Mouse (Mus musculus): ENCODE results near the gene Atp6v0d1. TPM values are rescaled to one million over a fixed set of nuclear protein-coding genes. Genes with fewer than 3 reads are reported as not detected.

The Atp6v0d1 gene
- total and polyA plus RNA-seq, 3 experiments = 37.0 to 178 (median 118) TPM

- peaks cover 6% of the 10 kb centered on the region for H3K36me3 ChIP-seq (replicated peaks)
- ATAC-seq (ENCODE audit: extremely low read depth, insufficient number of reproducible peaks, low FRiP score, poor library complexity, severe bottlenecking) (no peak), DNase-seq (ENCODE audit: low spot score) (no peak)
- H3K4me1 ChIP-seq (ENCODE audit: insufficient read depth, low read depth, low read length) = peaks cover 57% of the 10 kb centered on the region
- no peaks in the 10 kb centered on the region for H3K9me3 ChIP-seq (replicated peaks)
- no peaks in the 10 kb centered on the region for H3K27me3 ChIP-seq (ENCODE audit: insufficient read depth, low read length)
- no peak for TF ChIP-seq POLR2AphosphoS5 (IDR thresholded peaks at IDR 0.05; ENCODE audit: insufficient replicate concordance, low read depth, low read length)
- no peak for TF ChIP-seq GATA1 (IDR thresholded peaks at IDR 0.05; ENCODE audit: borderline replicate concordance, low read length)
- no peak for TF ChIP-seq GATA2 (IDR thresholded peaks at IDR 0.05; ENCODE audit: borderline replicate concordance, low read depth, low read length)
- no peak for TF ChIP-seq TAL1 (conservative IDR thresholded peaks at IDR 0.05; ENCODE audit: low read depth, low read length)
- no peak for TF ChIP-seq CTCF (IDR thresholded peaks at IDR 0.05; ENCODE audit: low read depth, low read length)
- H3K4me3 ChIP-seq (ENCODE audit: low read depth, low read length) = no peak overlapping the region
Measured at GRCm38 (mm10) chr8:105601301-105601700, 35.5 kb upstream of the Atp6v0d1 start.

- peaks cover 59% of the 10 kb centered on the region for H3K4me1 ChIP-seq (ENCODE audit: insufficient read depth, low read depth, low read length)
- ATAC-seq (ENCODE audit: extremely low read depth, insufficient number of reproducible peaks, low FRiP score, poor library complexity, severe bottlenecking) (no peak), DNase-seq (ENCODE audit: low spot score) (no peak)
- TF ChIP-seq GATA1 (IDR thresholded peaks at IDR 0.05; ENCODE audit: borderline replicate concordance, low read length) (no peak), GATA2 (IDR thresholded peaks at IDR 0.05; ENCODE audit: borderline replicate concordance, low read depth, low read length) (no peak), CTCF (IDR thresholded peaks at IDR 0.05; ENCODE audit: low read depth, low read length) (no peak), POLR2AphosphoS5 (IDR thresholded peaks at IDR 0.05; ENCODE audit: insufficient replicate concordance, low read depth, low read length) (no peak), TAL1 (conservative IDR thresholded peaks at IDR 0.05; ENCODE audit: low read depth, low read length) (no peak)
- peaks cover 11% of the 10 kb centered on the region for H3K27me3 ChIP-seq (ENCODE audit: insufficient read depth, low read length)
- H3K36me3 ChIP-seq (replicated peaks) = no peaks in the 10 kb centered on the region
- H3K9me3 ChIP-seq (replicated peaks) = no peaks in the 10 kb centered on the region
- H3K4me3 ChIP-seq (ENCODE audit: low read depth, low read length) = no peak overlapping the region
Measured at GRCm38 (mm10) chr8:105598777-105599176, 32.9 kb upstream of the Atp6v0d1 start.

- H3K4me1 ChIP-seq (ENCODE audit: insufficient read depth, low read depth, low read length) = peaks cover 40% of the 10 kb centered on the region
- peak overlapping the region; percentile 66 for H3K4me3 ChIP-seq (ENCODE audit: low read depth, low read length)
- ATAC-seq (ENCODE audit: extremely low read depth, insufficient number of reproducible peaks, low FRiP score, poor library complexity, severe bottlenecking) = peak; percentile 82
- peak; percentile 71 for DNase-seq (ENCODE audit: low spot score)
- H3K36me3 ChIP-seq (replicated peaks) = no peaks in the 10 kb centered on the region
- TF ChIP-seq GATA2 (IDR thresholded peaks at IDR 0.05; ENCODE audit: borderline replicate concordance, low read depth, low read length) (no peak), CTCF (IDR thresholded peaks at IDR 0.05; ENCODE audit: low read depth, low read length) (peak; percentile 70)
- H3K27me3 ChIP-seq (ENCODE audit: insufficient read depth, low read length) = peaks cover 16% of the 10 kb centered on the region
- H3K9me3 ChIP-seq (replicated peaks) = no peaks in the 10 kb centered on the region
Measured at GRCm38 (mm10) chr8:105596362-105597034, 30.7 kb upstream of the Atp6v0d1 start.

GRCm38 (mm10) chr8:105594451-105595242 lies 28.8 kb upstream of the Atp6v0d1 start:
- no peaks in the 10 kb centered on the region for H3K9me3 ChIP-seq (replicated peaks)
- TF ChIP-seq GATA2 (IDR thresholded peaks at IDR 0.05; ENCODE audit: borderline replicate concordance, low read depth, low read length) (no peak), TAL1 (conservative IDR thresholded peaks at IDR 0.05; ENCODE audit: low read depth, low read length) (no peak)
- no peak overlapping the region for H3K4me3 ChIP-seq (ENCODE audit: low read depth, low read length)
- no peaks in the 10 kb centered on the region for H3K36me3 ChIP-seq (replicated peaks)
- DNase-seq (ENCODE audit: low spot score) = no peak
- ATAC-seq (ENCODE audit: extremely low read depth, insufficient number of reproducible peaks, low FRiP score, poor library complexity, severe bottlenecking) = no peak
- H3K4me1 ChIP-seq (ENCODE audit: insufficient read depth, low read depth, low read length) = peaks cover 38% of the 10 kb centered on the region
- H3K27me3 ChIP-seq (ENCODE audit: insufficient read depth, low read length) = peaks cover 18% of the 10 kb centered on the region

GRCm38 (mm10) chr8:105593859-105594258 lies 28.0 kb upstream of the Atp6v0d1 start:
- Histone ChIP-seq H3K4me1 (ENCODE audit: insufficient read depth, low read depth, low read length) (peaks cover 34% of the 10 kb centered on the region), H3K9me3 (replicated peaks) (no peaks in the 10 kb centered on the region), H3K27me3 (ENCODE audit: insufficient read depth, low read length) (peaks cover 26% of the 10 kb centered on the region), H3K36me3 (replicated peaks) (no peaks in the 10 kb centered on the region), H3K4me3 (ENCODE audit: low read depth, low read length) (no peak overlapping the region)
- no peak for DNase-seq (ENCODE audit: low spot score)
- TF ChIP-seq TAL1 (conservative IDR thresholded peaks at IDR 0.05; ENCODE audit: low read depth, low read length) (no peak), CTCF (IDR thresholded peaks at IDR 0.05; ENCODE audit: low read depth, low read length) (no peak), POLR2AphosphoS5 (IDR thresholded peaks at IDR 0.05; ENCODE audit: insufficient replicate concordance, low read depth, low read length) (no peak), GATA2 (IDR thresholded peaks at IDR 0.05; ENCODE audit: borderline replicate concordance, low read depth, low read length) (no peak), GATA1 (IDR thresholded peaks at IDR 0.05; ENCODE audit: borderline replicate concordance, low read length) (no peak)
- ATAC-seq (ENCODE audit: extremely low read depth, insufficient number of reproducible peaks, low FRiP score, poor library complexity, severe bottlenecking) = no peak

- H3K9me3 ChIP-seq (replicated peaks) = no peaks in the 10 kb centered on the region
- TF ChIP-seq GATA2 (IDR thresholded peaks at IDR 0.05; ENCODE audit: borderline replicate concordance, low read depth, low read length) (no peak), TAL1 (conservative IDR thresholded peaks at IDR 0.05; ENCODE audit: low read depth, low read length) (no peak), POLR2AphosphoS5 (IDR thresholded peaks at IDR 0.05; ENCODE audit: insufficient replicate concordance, low read depth, low read length) (no peak), GATA1 (IDR thresholded peaks at IDR 0.05; ENCODE audit: borderline replicate concordance, low read length) (no peak), CTCF (IDR thresholded peaks at IDR 0.05; ENCODE audit: low read depth, low read length) (no peak)
- ATAC-seq (ENCODE audit: extremely low read depth, insufficient number of reproducible peaks, low FRiP score, poor library complexity, severe bottlenecking) = no peak
- no peak for DNase-seq (ENCODE audit: low spot score)
- no peak overlapping the region for H3K4me3 ChIP-seq (ENCODE audit: low read depth, low read length)
- H3K36me3 ChIP-seq (replicated peaks) = no peaks in the 10 kb centered on the region
- peaks cover 34% of the 10 kb centered on the region for H3K27me3 ChIP-seq (ENCODE audit: insufficient read depth, low read length)
- peaks cover 27% of the 10 kb centered on the region for H3K4me1 ChIP-seq (ENCODE audit: insufficient read depth, low read depth, low read length)
Measured at GRCm38 (mm10) chr8:105592431-105592830, 26.6 kb upstream of the Atp6v0d1 start.

All from G1E (cell line).